Mouse (Mus musculus): ENCODE data around the gene Defb25. TPM values are rescaled to one million over a fixed set of nuclear protein-coding genes. Genes with fewer than 3 reads are reported as not detected.
"Not testable (repeated sequence)": the region's sequence is repeated elsewhere in the genome, so short reads cannot be mapped to it uniquely, and the experiment has no call there.

The Defb25 gene
- polyA plus RNA-seq (2016; fragmentation: Nextera tagmentation; extraction: Ambion mirVana), result not detected in 2 replicates

DNA sequence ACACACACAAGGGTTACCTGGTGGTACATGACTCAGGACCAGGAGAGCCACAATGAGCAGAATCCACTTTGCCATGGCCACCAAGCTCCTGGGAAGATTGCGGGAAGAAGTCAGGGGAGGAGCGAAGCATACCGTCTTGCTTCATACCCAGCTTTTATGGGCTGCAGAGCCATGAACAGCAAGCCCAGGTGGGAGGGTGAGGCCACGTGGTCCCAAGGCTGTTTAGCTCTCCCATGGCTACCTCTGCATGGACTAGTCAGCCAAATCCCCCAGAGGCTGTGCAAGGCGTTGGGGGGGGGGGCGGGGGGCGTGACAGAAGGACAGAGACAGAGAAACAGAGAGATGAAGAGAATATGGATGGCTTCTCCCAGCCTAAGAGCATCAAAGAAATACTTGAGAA lies at the start of gene Defb25:
Gene Defb25 (minus strand): TSS at position 101 of the 400 bp plus-strand sequence.
- no peak within 1 kb of the TSS for H3K4me3 ChIP-seq
- no peaks in the 10 kb centered on the region for H3K9me3 ChIP-seq
- H3K4me1 ChIP-seq, result peaks cover 19% of the 10 kb centered on the region
- no peaks in the 10 kb centered on the region for H3K36me3 ChIP-seq
- ATAC-seq (ENCODE audit: low FRiP score, low read depth), result no peak
- no peak within 1 kb of the TSS for H3K9ac ChIP-seq (replicated peaks)
- no peak within 1 kb of the TSS for H3K4me2 ChIP-seq (replicated peaks)
- peaks cover 31% of the 10 kb centered on the region for H3K27me3 ChIP-seq
- no peak within 1 kb of the TSS for H3K27ac ChIP-seq (replicated peaks)
- WGBS, result 78% methylated on average over 7 of the region's 7 CpGs

DNA sequence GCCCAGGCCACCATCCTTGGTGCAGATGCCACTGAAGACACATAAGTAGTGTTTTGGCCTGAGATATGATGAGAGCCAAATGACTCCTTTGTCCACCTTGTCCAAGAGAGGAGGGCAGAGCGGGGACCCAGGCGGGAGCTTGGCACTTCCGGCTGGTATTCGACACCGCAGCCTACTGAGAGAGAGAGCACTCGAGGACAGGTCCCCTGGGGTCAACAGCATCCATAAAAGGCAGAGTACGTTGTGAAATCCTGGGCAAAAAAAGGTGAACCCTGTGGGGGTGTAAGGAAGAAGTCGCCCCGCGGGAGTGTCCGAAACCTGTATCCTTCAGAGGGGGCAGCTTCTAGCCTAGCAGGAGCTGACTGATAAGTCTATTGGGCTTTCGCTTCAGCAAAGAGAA lies 49.3 kb upstream of the Defb25 start:
- Histone ChIP-seq H3K27me3 (no peaks in the 10 kb centered on the region), H3K4me1 (peaks cover 37% of the 10 kb centered on the region), H3K27ac (replicated peaks) (no peak overlapping the region), H3K9me3 (no peaks in the 10 kb centered on the region), H3K4me3 (peak overlapping the region; percentile 95), H3K36me3 (peaks cover 44% of the 10 kb centered on the region), H3K9ac (replicated peaks) (peak overlapping the region; percentile 97), H3K4me2 (replicated peaks) (peak overlapping the region; percentile 84)
- WGBS, result 82% methylated on average over 12 of the region's 12 CpGs
- no peak for ATAC-seq (ENCODE audit: low FRiP score, low read depth)

DNA sequence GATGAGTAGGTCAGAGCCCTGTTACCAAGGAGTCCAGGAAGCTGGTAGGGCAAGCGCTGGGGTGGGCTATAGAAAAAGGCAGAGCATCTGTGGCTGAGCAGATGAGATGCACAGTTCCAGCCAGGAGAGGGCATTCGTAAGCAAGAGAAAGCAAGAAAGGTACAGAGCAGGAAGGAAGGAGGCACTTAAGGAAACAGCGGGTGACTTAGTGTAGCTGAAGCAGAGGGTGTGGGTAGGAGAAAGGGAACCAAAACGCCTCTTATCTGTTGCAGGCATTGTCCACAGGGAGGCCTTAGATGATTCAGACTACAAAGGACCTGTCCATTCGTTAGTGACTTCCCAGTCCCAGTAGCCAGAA lies 48.8 kb upstream of the Defb25 start:
- Histone ChIP-seq H3K36me3 (peaks cover 38% of the 10 kb centered on the region), H3K9ac (replicated peaks) (peak overlapping the region; percentile 97), H3K4me2 (replicated peaks) (peak overlapping the region; percentile 84), H3K4me1 (peaks cover 37% of the 10 kb centered on the region), H3K27me3 (no peaks in the 10 kb centered on the region), H3K9me3 (no peaks in the 10 kb centered on the region), H3K4me3 (peak overlapping the region; percentile 95), H3K27ac (replicated peaks) (peak overlapping the region; percentile 97)
- 45% methylated on average over 5 of the region's 5 CpGs for whole genome bisulfite sequencing
- ATAC-seq (ENCODE audit: low FRiP score, low read depth), result no peak

DNA sequence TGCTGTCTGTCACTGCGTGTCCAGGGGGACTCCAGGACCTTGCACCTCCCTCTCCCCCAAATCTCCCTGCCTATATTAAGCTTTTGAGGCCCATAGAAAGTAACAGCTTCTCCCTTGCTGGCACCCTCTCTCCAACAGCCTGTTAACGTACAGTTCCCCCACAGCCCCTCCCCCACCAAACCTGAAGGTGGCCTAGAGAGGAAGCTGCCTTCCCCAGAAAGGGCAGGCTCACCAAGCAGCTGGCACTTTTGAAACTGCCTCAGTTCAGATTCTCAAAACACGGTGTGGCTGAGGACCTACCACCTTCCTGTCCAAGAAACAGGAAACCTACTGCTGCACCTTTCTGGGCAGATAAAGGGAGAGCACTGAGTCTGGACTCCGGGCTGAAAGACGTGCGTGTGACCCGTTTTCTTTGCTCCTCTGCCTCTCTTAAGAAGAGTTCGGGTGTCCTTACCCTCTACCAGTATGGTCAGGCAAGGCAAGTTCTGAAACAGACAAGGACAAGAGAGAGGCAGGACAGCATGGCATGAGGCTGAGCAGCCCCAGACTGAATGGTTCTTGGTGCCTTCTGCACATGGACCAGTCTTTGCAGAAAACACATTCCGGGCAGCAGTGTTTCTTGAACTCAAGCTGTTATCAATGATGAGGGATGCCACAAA lies 48.3 kb upstream of the Defb25 start:
- peak overlapping the region; percentile 97 for H3K27ac ChIP-seq (replicated peaks)
- no peaks in the 10 kb centered on the region for H3K27me3 ChIP-seq
- H3K4me3 ChIP-seq, result peak overlapping the region; percentile 95
- no peak for ATAC-seq (ENCODE audit: low FRiP score, low read depth)
- no peaks in the 10 kb centered on the region for H3K9me3 ChIP-seq
- peak overlapping the region; percentile 84 for H3K4me2 ChIP-seq (replicated peaks)
- WGBS, result 65% methylated on average over 9 of the region's 9 CpGs
- peaks cover 33% of the 10 kb centered on the region for H3K36me3 ChIP-seq
- peaks cover 37% of the 10 kb centered on the region for H3K4me1 ChIP-seq
- peak overlapping the region; percentile 97 for H3K9ac ChIP-seq (replicated peaks)

DNA sequence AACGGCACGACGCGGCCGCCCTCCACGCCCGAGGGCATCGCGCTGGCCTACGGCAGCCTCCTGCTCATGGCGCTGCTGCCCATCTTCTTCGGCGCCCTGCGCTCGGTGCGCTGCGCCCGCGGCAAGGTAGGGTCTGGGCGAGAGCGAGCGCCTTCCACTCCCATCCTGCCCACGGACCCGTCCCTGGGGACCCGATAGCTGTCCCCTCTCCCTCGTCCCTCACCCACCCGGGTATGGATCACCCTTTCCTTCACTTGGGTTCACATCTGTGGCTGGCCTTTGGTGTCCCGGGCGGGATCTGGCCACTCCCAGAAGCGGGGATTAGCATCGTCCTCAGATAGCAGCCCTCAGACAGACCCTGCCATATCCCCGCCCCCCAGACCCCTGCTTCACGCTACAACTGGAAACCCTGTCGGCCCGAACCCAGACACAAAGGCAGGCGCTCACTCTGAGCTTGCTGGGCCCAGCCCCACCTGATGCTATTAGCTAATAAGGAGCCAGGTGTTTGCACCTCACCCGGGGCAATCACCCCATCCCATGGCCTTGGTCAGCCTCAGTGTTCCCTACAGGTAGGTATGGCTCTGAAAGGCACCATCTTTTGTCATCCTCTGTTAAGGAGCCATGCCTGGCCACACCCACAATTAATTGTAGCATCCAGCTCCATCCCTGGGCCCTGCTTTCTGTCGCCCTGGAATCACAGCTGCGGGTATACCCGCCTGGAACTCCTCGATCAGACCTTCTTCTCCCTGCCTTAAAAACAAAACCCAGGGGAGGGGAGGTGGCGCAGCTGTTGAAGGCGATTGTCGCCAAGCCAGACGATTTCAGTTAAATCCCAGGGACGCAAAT lies 47.0 kb upstream of the Defb25 start:
- H3K4me2 ChIP-seq (replicated peaks), result peak overlapping the region; percentile 84
- no peaks in the 10 kb centered on the region for H3K27me3 ChIP-seq
- H3K9ac ChIP-seq (replicated peaks), result peak overlapping the region; percentile 97
- H3K27ac ChIP-seq (replicated peaks), result peak overlapping the region; percentile 97
- H3K9me3 ChIP-seq, result no peaks in the 10 kb centered on the region
- H3K36me3 ChIP-seq, result peaks cover 21% of the 10 kb centered on the region
- H3K4me3 ChIP-seq, result peak overlapping the region; percentile 95
- under 1% methylated on average over 40 of the region's 46 CpGs for WGBS
- peak; percentile 82 for ATAC-seq (ENCODE audit: low FRiP score, low read depth)
- peaks cover 37% of the 10 kb centered on the region for H3K4me1 ChIP-seq

DNA sequence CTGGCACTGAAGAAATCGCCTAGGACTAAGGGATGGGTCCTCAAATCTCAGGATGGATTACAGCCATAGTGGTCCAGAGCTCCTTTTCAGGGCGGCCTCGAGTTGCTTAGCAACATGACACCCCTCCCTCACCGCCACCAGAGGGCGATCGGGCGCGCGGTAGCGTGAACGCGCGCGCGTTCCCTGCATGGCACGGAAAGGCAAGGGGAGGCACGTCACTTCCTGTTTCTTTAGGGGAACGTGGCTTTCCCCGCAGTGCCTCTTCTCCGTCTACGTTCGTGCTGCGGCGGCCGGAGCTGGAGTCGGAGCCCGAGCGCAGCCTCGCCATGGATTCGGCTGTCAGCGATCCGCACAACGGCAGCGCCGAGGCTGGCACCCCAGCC lies 46.4 kb upstream of the Defb25 start, which contains the start of gene H13:
Gene H13 (plus strand): TSS at position 206 of the 383 bp plus-strand sequence.
- WGBS, result under 1% methylated on average over 35 of the region's 35 CpGs
- Histone ChIP-seq H3K4me3 (peak within 1 kb of the TSS; percentile 95), H3K4me1 (peaks cover 37% of the 10 kb centered on the region), H3K9me3 (no peaks in the 10 kb centered on the region), H3K9ac (replicated peaks) (peak within 1 kb of the TSS; percentile 97), H3K27me3 (no peaks in the 10 kb centered on the region), H3K36me3 (peaks cover 16% of the 10 kb centered on the region), H3K4me2 (replicated peaks) (peak within 1 kb of the TSS; percentile 84), H3K27ac (replicated peaks) (peak within 1 kb of the TSS; percentile 97)
- peak; percentile 75 for ATAC-seq (ENCODE audit: low FRiP score, low read depth)

DNA sequence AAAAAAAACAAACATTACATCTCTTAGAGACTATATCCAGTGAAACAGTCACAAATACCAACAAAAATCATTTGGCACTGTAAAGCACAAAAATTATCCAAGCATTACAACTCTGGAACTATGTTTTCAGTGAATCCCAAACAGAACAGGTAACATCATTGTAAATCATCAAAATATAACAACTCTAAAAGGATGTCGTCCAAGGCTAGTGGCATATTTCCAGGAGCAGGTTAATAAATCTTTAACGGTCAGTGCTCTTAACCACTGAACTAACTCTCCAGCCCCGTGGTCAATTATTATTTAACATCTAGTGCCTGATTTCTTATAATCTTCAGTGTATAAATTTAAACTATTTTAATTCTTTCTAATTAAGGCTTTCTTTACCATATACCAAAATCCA lies 43.3 kb upstream of the Defb25 start:
- not testable (repeated sequence) for H3K4me3 ChIP-seq; H3K27ac ChIP-seq (replicated peaks); H3K9me3 ChIP-seq; H3K36me3 ChIP-seq; H3K27me3 ChIP-seq; ATAC-seq (ENCODE audit: low FRiP score, low read depth); H3K9ac ChIP-seq (replicated peaks); H3K4me2 ChIP-seq (replicated peaks)
- WGBS, result 90% methylated on average over 3 of the region's 3 CpGs
- peaks cover 11% of the 10 kb centered on the region for H3K4me1 ChIP-seq

DNA sequence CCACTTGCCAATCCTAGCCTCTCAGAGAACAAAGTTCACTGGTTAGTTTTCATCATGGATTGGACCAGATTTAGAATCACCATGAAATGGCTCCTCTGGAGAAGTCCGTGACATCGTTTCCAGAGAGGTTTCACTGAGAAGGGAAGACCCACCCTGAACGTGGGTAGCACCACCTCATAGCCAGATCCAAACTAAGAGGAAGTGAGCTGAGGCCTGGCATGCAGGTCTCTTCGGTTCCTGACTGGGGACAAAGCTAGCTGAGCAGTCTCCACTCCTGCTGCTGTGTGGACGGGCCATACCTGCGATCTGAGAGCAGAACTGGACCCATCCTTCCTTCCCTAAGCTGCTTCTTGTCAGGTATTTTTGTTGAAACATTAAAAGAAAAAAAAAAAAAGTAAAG lies 38.3 kb upstream of the Defb25 start:
- H3K27me3 ChIP-seq, result no peaks in the 10 kb centered on the region
- 85% methylated on average over 6 of the region's 6 CpGs for WGBS
- H3K4me1 ChIP-seq, result no peaks in the 10 kb centered on the region
- no peak overlapping the region for H3K4me2 ChIP-seq (replicated peaks)
- H3K9me3 ChIP-seq, result no peaks in the 10 kb centered on the region
- no peaks in the 10 kb centered on the region for H3K36me3 ChIP-seq
- ATAC-seq (ENCODE audit: low FRiP score, low read depth), result no peak
- H3K27ac ChIP-seq (replicated peaks), result no peak overlapping the region
- H3K4me3 ChIP-seq, result no peak overlapping the region
- H3K9ac ChIP-seq (replicated peaks), result no peak overlapping the region

DNA sequence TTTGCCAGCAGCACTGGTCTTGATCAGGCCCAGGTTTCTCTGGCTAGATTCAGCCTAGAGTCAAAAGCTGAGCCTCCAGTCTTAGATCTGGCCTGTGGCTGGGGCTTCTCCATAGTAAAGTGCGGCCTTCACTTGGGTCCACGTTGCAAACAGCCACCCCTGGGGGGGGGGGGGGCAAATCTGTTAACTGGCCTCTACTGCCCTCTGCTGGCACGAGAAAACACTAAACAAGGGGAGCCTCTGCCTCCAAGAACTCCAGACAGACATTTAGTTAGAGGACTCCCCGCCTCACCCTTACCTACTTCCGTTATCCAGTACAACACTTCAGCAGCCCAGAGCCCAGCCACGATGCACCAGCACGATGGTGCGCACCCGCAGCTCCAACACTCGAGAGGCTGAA lies 34.5 kb upstream of the Defb25 start:
- no peak for ATAC-seq (ENCODE audit: low FRiP score, low read depth)
- no peak overlapping the region for H3K27ac ChIP-seq (replicated peaks)

DNA sequence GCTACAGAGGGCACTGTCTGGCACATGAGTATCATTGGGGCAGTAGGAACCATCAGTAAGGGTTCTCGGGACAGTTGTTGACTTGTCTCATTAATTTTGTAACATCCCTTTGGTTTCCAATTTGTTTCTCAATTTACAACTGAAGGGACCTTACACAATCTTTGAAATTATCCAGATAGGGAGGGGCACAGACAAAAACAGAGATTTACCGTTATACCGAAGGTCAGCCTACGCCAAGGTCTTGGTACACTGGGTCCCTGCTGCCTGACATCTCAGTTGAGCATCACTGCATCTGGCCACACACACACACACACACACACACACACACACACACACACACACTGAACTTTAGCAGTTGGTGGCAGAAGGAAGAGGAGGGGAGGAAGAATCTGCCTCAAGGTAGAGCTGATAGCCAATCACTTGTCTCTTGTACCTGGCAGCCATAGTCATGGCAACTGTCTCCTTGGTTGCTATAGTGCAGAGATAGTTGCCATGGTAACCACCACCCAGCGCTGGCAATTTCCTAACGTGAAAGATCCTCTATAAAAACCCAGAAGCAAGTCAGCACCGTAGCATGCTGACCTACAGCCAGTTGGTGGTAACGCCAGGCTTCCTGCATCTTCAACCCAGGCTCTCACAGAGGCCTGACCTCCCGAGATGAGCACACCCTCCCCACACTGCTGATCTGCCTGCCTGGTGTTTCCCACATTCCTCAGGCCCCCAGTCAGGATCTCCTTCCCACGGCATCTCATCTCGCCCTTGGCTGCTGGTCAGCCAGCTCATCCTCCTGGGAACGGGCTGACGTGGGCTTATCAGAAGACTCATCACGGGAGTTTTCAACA lies 31.2 kb upstream of the Defb25 start:
- no peaks in the 10 kb centered on the region for H3K36me3 ChIP-seq
- peak overlapping the region; percentile 84 for H3K27ac ChIP-seq (replicated peaks)
- H3K9me3 ChIP-seq, result no peaks in the 10 kb centered on the region
- no peaks in the 10 kb centered on the region for H3K27me3 ChIP-seq
- 43% methylated on average over 14 of the region's 14 CpGs for WGBS
- peak overlapping the region; percentile 32 for H3K4me2 ChIP-seq (replicated peaks)
- H3K9ac ChIP-seq (replicated peaks), result peak overlapping the region; percentile 28; the same call in 1 of the 2 replicates
- H3K4me3 ChIP-seq, result no peak overlapping the region
- peak; percentile 80 for ATAC-seq (ENCODE audit: low FRiP score, low read depth)
- H3K4me1 ChIP-seq, result peaks cover 14% of the 10 kb centered on the region

More for the DNA sequence above, 34.5 kb upstream of the Defb25 start:
- peaks cover 14% of the 10 kb centered on the region for H3K4me1 ChIP-seq
- H3K27me3 ChIP-seq, result no peaks in the 10 kb centered on the region
- 60% methylated on average over 10 of the region's 10 CpGs for WGBS
- no peaks in the 10 kb centered on the region for H3K36me3 ChIP-seq
- no peak overlapping the region for H3K4me2 ChIP-seq (replicated peaks)
- H3K4me3 ChIP-seq, result no peak overlapping the region
- no peak overlapping the region for H3K9ac ChIP-seq (replicated peaks)
- no peaks in the 10 kb centered on the region for H3K9me3 ChIP-seq

DNA sequence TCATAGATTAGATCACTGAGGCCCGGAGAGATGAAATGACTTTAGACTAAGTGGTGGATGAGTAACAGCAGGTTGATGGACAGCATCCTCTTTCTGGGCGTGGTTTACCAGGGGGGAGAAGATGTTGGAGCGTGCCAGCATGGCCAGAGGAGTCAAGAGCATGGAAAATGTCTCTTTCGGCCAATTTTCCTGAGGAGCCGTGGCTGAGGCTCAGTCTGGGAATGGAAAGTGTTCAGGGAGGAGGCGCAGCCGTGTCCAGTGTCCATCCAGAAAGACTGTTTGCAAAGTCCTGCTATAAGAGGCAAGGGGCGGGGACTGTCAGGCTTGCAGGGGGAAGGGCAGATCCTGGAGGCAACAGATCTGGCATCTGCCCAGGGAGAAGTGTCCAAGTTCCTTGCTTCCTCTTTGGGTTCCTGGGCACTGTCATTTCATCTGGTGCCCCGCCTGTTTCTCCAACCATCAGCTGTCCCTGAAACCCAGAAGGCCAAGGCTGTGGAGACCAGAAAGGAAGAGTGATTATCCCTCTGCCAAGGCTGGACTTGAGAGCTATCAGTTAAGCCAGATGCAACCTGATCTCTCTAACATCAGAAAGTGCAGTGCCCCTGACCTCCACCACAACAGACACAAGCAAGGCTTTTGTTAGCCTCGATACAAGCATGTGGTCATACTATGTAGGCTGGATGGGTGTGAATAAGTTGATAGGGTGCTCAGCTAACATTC lies 30.2 kb upstream of the Defb25 start:
- Histone ChIP-seq H3K27me3 (no peaks in the 10 kb centered on the region), H3K9ac (replicated peaks) (no peak overlapping the region), H3K4me1 (peaks cover 14% of the 10 kb centered on the region), H3K27ac (replicated peaks) (no peak overlapping the region), H3K4me3 (no peak overlapping the region), H3K9me3 (no peaks in the 10 kb centered on the region), H3K4me2 (replicated peaks) (no peak overlapping the region), H3K36me3 (no peaks in the 10 kb centered on the region)
- no peak for ATAC-seq (ENCODE audit: low FRiP score, low read depth)
- WGBS, result 80% methylated on average over 10 of the region's 10 CpGs
